Mouse (Mus musculus) heart, adult 11 months (tissue): ENCODE data around the gene Rgs11.
"Not testable (repeated sequence)": the region's sequence is repeated elsewhere in the genome, so short reads cannot be mapped to it uniquely, and the experiment has no call there.

ENCODE experiments used
- DNase-seq: peaks from one replicate; pipeline ENCODE4 v3.0.0; 2022

The Rgs11 gene

DNA sequence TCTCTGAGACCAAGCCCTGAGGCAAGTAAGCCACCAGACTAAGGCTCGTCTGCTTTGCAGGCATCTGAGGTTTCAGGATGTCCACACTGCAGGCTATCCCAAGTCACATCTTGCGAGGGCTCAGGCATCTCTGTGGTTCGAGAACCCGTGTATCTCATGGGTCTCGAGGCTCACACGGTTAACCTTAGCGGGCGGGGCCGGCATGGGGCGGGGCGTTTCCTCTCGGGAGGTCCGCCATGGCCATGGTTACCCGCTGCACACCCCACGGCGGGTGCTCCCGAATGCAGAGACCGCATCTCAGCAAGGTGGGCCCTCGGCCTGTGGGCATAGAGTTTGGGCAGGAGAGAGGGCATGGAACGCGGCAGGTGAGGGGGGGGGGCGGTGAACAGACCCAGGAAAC lies at the start of gene Rgs11:
Gene Rgs11 (plus strand): TSS at position 215 of the 400 bp plus-strand sequence.
- DNase-seq: peak; percentile 89

DNA sequence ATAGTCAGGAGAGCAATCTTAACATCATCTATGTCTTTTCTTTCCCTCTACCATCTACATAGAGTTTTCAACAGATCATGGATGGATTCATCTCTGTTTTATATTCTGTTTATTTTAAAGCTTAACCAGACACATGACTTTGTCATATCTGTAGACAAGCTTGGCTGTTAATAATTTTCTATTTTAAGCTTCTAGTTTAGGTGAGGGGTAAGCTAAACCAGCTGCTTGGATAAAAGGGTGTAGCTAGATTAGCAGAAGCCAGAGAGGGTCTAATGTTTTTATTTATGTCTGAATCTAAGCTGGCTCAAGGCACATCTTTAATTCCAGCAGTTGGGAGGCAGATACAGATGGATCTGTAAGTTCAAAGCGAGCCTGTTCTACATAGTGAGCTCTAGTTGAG lies 40.0 kb upstream of the Rgs11 start:
- DNase-seq: no peak

- DNase-seq: peak; percentile 95
Measured at GRCm38 (mm10) chr17:26168039-26168438, 34.7 kb upstream of the Rgs11 start.

GRCm38 (mm10) chr17:26175248-26175647 lies 27.5 kb upstream of the Rgs11 start:
- peak; percentile 61 for DNase-seq

- no peak for DNase-seq
Measured at GRCm38 (mm10) chr17:26178611-26179010, 24.1 kb upstream of the Rgs11 start.

GRCm38 (mm10) chr17:26181179-26181578 lies 21.6 kb upstream of the Rgs11 start:
- DNase-seq: peak; percentile 41

- peak; percentile 85 for DNase-seq
Measured at GRCm38 (mm10) chr17:26187592-26187991, 15.2 kb upstream of the Rgs11 start.

DNA sequence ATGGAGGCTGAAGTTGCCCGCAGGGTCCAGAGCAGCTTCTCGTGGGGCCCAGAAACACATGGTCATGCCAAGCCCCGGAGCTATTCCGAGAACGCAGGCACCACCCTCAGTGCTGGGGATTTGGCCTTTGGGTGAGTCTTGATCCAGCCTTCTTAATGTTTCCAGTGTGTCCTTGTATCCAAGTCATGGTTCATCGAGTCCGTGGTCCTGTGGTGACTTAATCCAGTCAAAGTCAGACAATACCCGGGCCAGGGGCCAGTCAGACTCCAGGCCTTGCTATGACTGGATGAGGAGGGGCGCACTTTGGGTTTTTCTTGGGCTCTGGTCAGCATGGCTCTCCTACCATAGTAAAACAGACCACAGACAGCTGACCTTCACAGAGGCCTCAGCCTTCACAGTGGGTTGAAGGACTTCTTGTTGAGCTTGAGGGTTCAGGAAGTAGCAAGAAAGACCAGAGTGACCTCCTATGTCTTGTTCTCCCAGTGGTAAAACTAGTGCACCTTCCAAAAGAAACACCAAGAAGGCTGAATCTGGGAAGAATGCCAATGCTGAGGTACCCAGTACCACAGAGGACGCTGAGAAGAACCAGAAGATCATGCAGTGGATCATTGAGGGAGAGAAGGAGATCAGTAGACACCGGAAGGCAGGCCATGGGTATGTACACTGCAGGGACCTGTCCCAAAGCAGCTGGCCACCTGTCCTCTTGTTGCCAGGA lies 14.5 kb upstream of the Rgs11 start:
- no peak for DNase-seq

- not testable (repeated sequence) for DNase-seq
Measured at GRCm38 (mm10) chr17:26191486-26191885, 11.3 kb upstream of the Rgs11 start.

DNA sequence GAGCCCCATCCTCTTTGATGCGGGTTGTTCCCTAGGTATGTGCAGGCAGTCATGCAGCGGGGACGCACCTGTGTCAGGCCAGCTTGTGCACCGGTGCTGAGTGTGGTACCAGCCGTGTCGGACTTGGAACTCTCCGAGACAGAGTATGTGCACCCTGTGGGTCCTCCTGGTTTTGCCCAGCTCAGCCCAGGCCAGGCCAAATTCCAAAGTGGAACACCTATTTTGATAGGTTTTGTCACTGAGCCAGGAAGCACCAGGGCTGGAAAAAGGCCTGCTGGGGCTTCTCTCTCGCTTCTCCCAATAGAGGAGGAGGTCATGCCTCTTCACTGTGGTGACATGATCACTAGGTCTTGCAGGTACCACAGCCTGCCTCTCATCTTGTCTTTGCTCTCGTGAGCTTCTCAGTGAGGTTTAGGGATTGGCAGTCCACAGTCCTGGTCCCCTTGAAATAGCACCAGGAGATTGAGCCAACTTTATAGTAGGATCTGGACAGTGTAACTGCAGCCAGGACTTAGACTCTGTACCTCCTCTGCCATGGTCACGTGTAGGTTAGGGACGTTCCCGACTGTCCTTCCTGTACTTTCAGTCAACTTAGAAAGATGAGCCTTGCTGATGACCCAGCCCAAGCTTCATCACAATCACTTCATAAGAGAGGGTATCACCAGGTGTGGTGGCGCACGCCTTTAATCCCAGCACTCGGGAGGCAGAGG lies 10.1 kb upstream of the Rgs11 start:
- no peak for DNase-seq

- no peak for DNase-seq
Measured at GRCm38 (mm10) chr17:26198892-26199291, 3.9 kb upstream of the Rgs11 start, which contains the start of gene Pdia2. TSS of gene Pdia2 (minus strand) at chr17:26199087.

DNA sequence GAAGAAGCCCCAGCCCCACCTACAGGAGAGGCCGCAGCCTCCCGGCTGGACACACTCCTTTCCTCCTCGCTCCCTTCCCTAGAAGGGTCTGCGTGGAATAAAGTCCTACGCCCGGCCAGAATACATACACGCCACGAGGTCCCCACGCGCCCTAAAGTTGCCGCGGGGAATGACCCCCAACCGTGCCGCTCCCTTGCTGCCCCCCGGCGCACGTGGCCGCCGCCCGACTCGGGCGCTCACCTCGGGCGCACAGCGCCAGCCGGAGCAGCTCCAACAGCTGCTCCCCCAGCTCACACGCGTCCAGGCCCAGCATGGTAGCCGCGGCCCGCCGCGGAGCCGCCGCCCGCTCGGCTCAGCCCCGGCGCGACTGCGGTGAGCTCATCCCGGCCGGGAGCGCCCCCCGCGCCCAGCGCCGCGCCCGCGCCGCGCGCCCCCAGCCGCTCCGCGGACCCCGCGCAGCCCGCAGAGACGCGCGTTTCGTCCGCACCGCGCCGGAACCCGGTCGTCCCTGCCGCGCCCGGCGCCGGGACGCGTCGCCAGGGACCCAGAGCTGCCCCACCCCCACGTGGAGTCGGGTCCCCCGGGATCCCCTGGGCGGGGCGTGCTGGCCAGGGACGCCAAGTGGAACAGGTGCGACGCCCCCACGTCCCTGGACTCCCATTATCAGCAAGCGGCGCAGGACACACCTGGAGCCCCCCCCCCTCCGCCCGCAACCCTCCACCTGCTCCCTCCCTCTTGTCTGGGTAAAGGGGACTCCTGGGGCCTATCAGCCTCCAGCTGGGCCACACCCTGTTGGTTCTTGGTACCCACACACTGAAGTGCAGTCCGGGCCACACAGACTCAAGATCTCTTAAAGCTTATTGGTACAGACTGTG lies 1.7 kb upstream of the Rgs11 start:
- no peak for DNase-seq

GRCm38 (mm10) chr17:26201998-26202397 lies 753 bp upstream of the Rgs11 start:
- DNase-seq: no peak

- peak; percentile 91 for DNase-seq
Measured at GRCm38 (mm10) chr17:26203321-26203811, 615 bp downstream of the Rgs11 start.

DNA sequence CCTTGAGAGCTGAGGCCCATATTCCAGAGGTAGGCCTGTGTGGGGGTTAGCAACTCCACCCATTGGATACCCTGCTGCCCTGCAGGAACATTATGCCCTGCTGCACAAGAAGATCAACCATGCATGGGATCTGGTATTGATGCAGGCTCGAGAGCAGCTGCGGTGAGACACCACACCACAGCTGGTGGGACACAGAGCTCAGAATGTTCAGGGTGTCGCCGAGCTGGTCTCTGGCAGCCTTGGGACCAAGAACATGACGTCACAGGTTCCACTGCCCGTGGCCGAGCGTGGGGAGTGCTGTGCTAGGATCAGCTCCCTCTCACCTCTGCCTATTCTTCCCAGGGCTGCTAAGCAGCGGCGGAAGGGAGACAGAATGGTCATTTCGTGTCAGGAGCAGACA lies 2.0 kb downstream of the Rgs11 start:
- DNase-seq: peak; percentile 85

DNA sequence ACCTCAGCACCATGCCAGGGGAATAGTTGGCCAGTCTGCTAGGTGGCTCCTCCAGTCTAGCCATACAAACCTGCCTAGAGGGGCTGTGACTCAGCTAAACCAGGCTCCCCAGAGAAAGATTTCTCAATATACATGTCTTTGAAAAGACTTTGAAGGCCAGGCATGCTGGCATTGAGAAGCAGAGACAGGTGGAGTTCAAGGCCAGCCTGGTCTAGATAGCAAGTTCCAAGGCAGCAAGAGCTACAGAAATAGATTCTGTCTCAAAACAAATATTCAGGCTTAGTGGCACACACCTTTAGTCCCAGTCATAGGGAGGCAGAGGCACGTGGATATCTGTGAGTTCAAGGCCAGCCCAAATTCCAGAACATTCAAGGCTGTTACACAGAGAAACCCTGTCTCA lies 3.6 kb downstream of the Rgs11 start:
- DNase-seq: no peak

DNA sequence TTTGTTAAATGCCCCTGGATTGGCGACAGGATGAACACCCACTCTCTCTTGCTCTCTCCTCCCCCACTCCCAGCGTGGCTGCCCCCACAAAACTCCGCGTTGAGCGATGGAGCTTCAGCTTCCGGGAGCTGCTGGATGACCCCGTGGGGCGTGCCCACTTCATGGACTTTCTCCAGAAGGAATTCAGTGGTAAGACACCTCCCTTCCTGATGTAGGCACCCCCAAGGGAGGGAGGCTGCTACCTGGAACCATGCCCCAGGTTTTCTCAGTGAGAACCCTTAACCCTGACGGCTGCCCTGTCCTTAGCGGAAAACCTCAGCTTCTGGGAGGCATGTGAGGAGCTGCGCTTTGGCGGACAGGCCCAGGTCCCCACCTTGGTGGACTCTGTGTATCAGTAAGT lies 4.9 kb downstream of the Rgs11 start, which contains the start of gene Arhgdig:
Gene Arhgdig (minus strand): TSS at position 101 of the 400 bp plus-strand sequence.
- DNase-seq: no peak

DNA sequence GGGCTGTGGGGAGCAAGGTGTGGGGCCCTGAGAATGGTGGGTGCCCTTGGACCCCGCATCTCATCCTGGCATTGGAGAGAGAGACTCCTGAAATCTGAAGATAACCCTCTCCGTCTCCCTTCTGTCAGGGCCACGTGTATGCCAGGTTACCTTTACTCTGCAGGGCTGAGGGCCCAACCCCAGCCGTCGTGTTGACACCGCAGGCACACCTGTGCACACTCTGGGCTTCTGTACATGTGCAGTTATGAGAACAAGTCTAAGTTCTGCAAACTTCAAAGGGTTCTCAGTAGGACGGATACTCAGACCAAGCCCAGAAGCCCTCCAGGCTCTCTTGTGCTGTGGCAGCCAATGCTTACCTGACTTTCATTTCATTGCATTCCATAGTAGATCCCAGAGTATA lies 9.5 kb downstream of the Rgs11 start:
- DNase-seq: no peak

- DNase-seq: no peak
Measured at GRCm38 (mm10) chr17:26212681-26213080, 9.9 kb downstream of the Rgs11 start.

DNA sequence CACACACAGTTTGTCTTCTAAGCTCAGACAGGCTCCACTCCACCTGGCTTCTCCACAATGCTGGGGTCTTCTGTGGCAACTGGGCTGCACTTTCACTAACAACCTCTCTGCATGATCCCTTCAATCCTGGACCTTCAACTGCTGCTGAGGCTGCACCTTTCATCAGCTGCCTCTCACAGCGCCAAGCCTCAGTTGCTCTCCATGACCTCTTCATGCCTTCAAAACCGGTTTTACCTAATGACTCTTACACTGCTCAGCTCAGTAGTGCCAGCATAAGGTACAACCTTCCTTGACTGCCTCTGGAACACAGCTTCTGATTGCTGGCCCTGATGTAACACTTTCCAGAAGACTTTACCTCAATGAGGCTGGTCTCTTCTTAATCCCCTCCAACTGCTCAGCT lies 18.8 kb downstream of the Rgs11 start:
- DNase-seq: no peak

- DNase-seq: no peak
Measured at GRCm38 (mm10) chr17:26225150-26225549, 22.4 kb downstream of the Rgs11 start.

- DNase-seq: no peak
Measured at GRCm38 (mm10) chr17:26229776-26230175, 27.0 kb downstream of the Rgs11 start.

- DNase-seq: no peak
Measured at GRCm38 (mm10) chr17:26231156-26231555, 28.4 kb downstream of the Rgs11 start.
